Mouse (Mus musculus): ENCODE measurements around the gene Kti12. TPM values are rescaled to one million over a fixed set of nuclear protein-coding genes. Genes with fewer than 3 reads are reported as not detected.
A peak's percentile ranks its signal among the peaks of the same experiment; 100 is the strongest.

Gene Kti12
- polyA plus RNA-seq, 1 experiment from 2014 or later = 33.2 TPM

DNA sequence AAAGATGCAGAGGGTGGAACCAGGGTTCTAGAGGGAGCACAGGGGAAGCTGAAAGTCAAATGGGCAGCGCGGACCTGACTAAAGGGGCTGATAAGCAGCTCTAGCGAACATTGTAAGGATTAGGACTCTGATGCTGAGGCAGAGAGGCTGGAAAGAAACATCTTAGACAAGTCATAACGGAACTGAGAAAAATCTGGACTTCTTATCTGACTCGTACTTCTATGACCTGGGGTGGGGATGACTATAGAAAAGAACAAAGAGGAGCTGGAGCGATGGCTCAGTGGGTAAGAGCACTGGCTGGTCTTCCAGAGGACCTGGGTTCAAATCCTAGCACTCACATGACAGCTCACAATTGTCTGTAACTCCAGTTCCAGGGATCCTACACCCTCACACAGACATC lies 30.3 kb downstream of the Kti12 start:
- Histone ChIP-seq H3K27ac (replicated peaks) (no peak overlapping the region), H3K27me3 (no peaks in the 10 kb centered on the region), H3K4me1 (peaks cover 7% of the 10 kb centered on the region; the same call in 1 of the 2 replicates), H3K4me3 (no peak overlapping the region), H3K4me2 (replicated peaks) (no peak overlapping the region), H3K36me3 (no peaks in the 10 kb centered on the region), H3K9me3 (no peaks in the 10 kb centered on the region), H3K9ac (replicated peaks) (no peak overlapping the region)
- 83% methylated on average over 6 of the region's 6 CpGs for WGBS
- no peak for ATAC-seq (replicated peaks)

DNA sequence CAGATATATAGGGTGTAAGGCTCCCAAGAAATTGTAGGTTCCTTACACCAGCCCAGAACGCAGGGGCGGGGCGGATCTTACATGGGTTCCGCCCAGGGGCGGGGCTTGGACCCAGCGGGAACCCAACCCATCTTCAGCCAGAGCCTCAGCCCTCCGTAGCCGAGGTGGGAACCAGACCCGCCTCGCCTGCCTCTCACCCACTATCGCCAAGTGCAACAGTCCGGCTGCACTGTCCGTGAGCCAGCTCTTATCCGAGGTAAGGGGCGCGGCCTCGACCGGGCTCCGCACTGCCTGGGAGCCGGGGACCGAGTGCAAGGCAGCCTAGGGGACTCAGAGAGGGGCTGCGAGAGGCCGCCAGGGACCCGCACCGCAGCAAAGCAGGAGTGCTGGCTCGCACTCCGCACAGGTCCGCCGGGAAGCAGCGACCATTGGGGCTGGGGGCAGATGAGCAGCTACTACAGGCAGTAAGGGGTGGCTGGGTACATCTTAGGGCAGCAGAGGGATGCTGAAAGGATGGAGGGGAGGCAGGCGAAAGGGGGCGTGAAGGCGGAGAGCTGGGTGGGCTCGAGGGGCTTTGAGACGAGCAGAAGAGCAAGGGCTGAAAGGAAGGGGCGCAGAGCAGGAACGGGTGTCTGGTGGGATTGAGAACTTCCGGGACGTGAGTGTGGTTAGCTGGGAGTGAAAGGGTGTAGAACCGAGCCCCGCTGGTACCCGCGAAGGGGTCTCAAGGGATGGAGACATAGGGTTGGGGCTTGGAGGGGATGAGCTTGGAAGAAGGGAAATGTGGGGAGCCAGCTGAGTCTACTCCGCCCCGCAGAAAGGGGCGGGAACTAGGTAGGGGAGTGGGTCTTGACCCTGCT lies 31.6 kb downstream of the Kti12 start, which contains the start of gene Rab3b:
TSS of gene Rab3b (plus strand) at position 101 of the 860 bp plus-strand sequence.
- Histone ChIP-seq H3K4me3 (peak within 1 kb of the TSS; percentile 75), H3K27ac (replicated peaks) (peak within 1 kb of the TSS; percentile 46; the same call in 1 of the 2 replicates), H3K9ac (replicated peaks) (peak within 1 kb of the TSS; percentile 77), H3K4me2 (replicated peaks) (peak within 1 kb of the TSS; percentile 90), H3K36me3 (no peaks in the 10 kb centered on the region), H3K27me3 (no peaks in the 10 kb centered on the region), H3K9me3 (no peaks in the 10 kb centered on the region), H3K4me1 (peaks cover 7% of the 10 kb centered on the region; the same call in 1 of the 2 replicates)
- ATAC-seq (replicated peaks) = peak; percentile 94
- WGBS = under 1% methylated on average over 46 of the region's 46 CpGs

DNA sequence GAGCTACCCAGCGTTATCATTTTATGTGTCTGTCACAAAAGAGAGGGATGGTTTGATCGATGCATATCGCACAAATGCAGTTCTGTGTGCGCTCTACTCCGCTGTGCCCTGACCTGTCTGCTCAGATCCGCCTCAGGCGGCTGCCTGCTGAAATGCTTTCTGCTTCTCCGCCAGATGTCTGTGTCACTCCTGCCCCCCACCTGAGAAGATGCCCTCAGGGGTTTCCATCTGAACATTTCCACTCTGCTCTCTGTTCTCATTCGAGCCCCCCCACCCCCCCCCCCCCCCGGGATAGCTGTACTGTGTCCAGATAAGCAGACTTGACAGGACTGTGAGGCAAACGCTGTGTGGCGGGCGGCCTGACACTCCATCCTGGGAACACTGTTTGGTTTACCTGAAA lies 36.2 kb downstream of the Kti12 start:
- whole genome bisulfite sequencing = 62% methylated on average over 13 of the region's 13 CpGs
- no peaks in the 10 kb centered on the region for H3K27me3 ChIP-seq
- H3K9me3 ChIP-seq = no peaks in the 10 kb centered on the region
- no peak overlapping the region for H3K4me2 ChIP-seq (replicated peaks)
- H3K9ac ChIP-seq (replicated peaks) = no peak overlapping the region
- no peak overlapping the region for H3K4me3 ChIP-seq
- no peak for ATAC-seq (replicated peaks)
- no peaks in the 10 kb centered on the region for H3K36me3 ChIP-seq
- H3K4me1 ChIP-seq = peaks cover 6% of the 10 kb centered on the region; the same call in 1 of the 2 replicates
- H3K27ac ChIP-seq (replicated peaks) = no peak overlapping the region

DNA sequence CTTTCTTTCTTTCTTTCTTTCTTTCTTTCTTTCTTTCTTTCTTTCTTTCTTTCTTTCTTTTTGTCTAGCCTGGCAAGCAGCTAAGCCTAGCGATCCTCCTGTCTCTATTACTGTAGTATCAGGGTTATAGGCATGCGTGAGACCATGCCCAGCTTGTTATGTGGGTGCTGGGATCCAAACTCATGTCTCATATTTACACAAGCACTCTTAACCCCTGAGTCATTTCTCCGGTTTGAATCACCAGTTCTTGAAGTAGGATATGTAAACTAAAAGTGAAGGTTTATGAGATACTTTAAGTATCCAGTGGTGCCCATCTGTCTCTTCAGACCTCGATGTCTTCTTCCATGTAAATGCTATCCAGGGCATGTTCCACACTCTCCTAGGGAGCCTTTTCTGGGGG lies 39.9 kb downstream of the Kti12 start:
- Histone ChIP-seq H3K4me3 (no peak overlapping the region), H3K27ac (replicated peaks) (no peak overlapping the region), H3K4me2 (replicated peaks) (no peak overlapping the region), H3K9ac (replicated peaks) (no peak overlapping the region), H3K9me3 (no peaks in the 10 kb centered on the region), H3K27me3 (no peaks in the 10 kb centered on the region), H3K36me3 (no peaks in the 10 kb centered on the region), H3K4me1 (no peaks in the 10 kb centered on the region)
- no peak for ATAC-seq (replicated peaks)
- WGBS = 87% methylated on average over 4 of the region's 4 CpGs

DNA sequence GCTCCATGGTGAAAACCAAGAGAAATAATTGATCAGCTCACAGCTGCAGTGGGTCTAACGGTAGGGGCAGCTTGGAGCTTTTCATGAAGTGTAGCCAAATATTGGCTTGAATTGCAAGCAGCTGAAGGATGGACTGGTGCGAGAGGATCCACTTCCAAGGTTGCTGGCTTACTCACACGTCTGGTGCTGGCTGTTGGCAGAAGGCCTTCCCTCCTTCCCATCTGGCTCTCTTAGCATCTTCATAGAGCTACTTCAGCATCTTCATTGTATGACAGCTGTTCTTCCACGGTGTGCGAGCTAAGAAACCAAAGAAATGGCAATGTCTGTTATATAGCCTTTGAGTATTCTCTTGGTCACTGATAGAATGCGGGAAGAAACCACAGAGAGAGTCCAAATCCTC lies 43.3 kb downstream of the Kti12 start:
- H3K4me2 ChIP-seq (replicated peaks) = no peak overlapping the region
- H3K9ac ChIP-seq (replicated peaks) = no peak overlapping the region
- 69% methylated on average over 6 of the region's 6 CpGs for WGBS
- H3K4me3 ChIP-seq = no peak overlapping the region
- no peak overlapping the region for H3K27ac ChIP-seq (replicated peaks)
- H3K4me1 ChIP-seq = no peaks in the 10 kb centered on the region
- H3K9me3 ChIP-seq = no peaks in the 10 kb centered on the region
- ATAC-seq (replicated peaks) = no peak
- no peaks in the 10 kb centered on the region for H3K36me3 ChIP-seq
- H3K27me3 ChIP-seq = no peaks in the 10 kb centered on the region

Other genes with a start within 250 kb of the Kti12 start
- gene Cc2d1b, start 227.8 kb upstream of the Kti12 start, polyA plus RNA-seq (2015; fragmentation: Nextera tagmentation; extraction: Ambion mirVana) = 21.6 and 21.8 TPM in 2 replicates
- gene 3110021N24Rik, start 128.1 kb upstream of the Kti12 start, polyA plus RNA-seq (2015; fragmentation: Nextera tagmentation; extraction: Ambion mirVana) = 2.0 and 2.1 TPM in 2 replicates
- gene Zfyve9, start 67.0 kb upstream of the Kti12 start, polyA plus RNA-seq (2015; fragmentation: Nextera tagmentation; extraction: Ambion mirVana) = 6.1 and 6.6 TPM in 2 replicates
- 224 and 233 TPM in 2 replicates for gene Btf3l4, start 14.2 kb upstream of the Kti12 start, polyA plus RNA-seq (2015; fragmentation: Nextera tagmentation; extraction: Ambion mirVana)
- 86.6 and 90.0 TPM in 2 replicates for gene Txndc12, start 13.2 kb upstream of the Kti12 start, polyA plus RNA-seq (2015; fragmentation: Nextera tagmentation; extraction: Ambion mirVana)
- 1.2 and 2.2 TPM in 2 replicates for gene A730015C16Rik, start 834 bp downstream of the Kti12 start, polyA plus RNA-seq (2015; fragmentation: Nextera tagmentation; extraction: Ambion mirVana)
- 79.2 and 90.5 TPM in 2 replicates for gene Rab3b, start 31.3 kb downstream of the Kti12 start, polyA plus RNA-seq (2015; fragmentation: Nextera tagmentation; extraction: Ambion mirVana)
- 78.0 and 83.4 TPM in 2 replicates for gene Nrd1, start 152.9 kb downstream of the Kti12 start, polyA plus RNA-seq (2015; fragmentation: Nextera tagmentation; extraction: Ambion mirVana)